Mouse (Mus musculus) adrenal gland, adult (tissue): ENCODE measurements around the gene Imp4.
A peak's percentile ranks its signal among the peaks of the same experiment; 100 is the strongest.

ENCODE experiments used
- DNase-seq, 2 experiments: peaks; one replicate each; pipeline ENCODE4 v3.0.0; 2022 to 2023; ENCODE audit warnings: low spot score in 1 of 2; ENCODE audit not compliant: inconsistent age in 2 of 2

The Imp4 gene

DNA sequence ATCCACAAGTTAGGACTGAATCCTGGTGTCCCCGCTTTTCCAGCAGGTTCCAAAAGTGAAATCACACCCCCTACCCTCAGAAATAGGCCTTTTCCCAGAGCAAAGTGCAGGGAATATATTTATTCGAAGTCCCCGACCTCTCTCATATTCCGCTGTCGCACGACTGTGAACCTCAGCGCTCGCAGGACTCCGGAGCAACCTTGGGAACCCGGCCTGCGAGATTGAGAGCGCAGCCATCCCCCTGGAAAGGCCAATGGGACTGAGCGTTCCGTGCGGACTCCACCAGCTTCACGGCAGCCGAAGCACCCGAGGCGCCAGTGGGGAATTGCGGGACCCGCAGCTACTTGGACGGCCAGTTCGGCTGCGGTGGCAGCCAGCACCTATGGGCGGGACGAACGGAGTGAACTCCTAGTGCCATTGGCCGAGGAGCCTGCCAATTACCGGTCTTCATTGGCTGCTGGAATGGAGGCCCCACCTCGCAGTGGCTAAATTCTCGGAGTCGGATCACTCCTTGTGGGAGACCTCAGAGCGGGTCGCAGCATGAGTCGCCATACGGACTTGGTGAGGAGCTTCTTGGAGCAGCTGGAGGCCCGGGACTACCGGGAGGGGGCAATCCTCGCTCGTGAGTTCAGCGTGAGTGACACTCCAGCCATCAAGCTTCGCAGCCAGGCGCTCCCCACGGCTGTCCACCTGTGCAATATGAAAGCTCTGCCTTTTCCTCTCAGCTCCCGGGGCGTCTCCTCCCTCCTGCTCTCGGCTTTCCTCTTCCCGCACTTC lies 19.8 kb downstream of the Imp4 start, which contains the start of gene Ptpn18:
Gene Ptpn18, plus strand, starts transcription at position 479 of the 777 bp plus-strand sequence.
- DNase-seq: peak; percentile 92 to 98

DNA sequence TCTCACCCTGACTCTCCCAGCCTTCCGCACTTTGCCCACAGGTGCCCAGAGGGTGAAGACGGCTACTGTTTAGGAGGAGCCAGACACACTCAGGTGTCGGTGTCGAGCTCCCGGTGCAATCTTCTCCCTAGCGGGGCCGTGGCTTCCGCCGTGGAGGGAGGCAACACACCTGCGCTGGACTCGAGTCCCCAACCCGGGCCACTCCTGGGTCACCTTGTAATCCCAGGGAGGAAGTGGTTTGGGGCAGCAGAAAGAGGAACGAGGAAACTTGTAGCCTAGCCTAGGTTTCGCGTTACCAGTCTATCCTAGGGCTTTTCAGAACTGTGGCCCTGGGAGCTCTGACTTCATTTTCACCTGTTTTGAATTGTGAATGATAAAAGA lies 20.4 kb downstream of the Imp4 start:
- no peak for DNase-seq

DNA sequence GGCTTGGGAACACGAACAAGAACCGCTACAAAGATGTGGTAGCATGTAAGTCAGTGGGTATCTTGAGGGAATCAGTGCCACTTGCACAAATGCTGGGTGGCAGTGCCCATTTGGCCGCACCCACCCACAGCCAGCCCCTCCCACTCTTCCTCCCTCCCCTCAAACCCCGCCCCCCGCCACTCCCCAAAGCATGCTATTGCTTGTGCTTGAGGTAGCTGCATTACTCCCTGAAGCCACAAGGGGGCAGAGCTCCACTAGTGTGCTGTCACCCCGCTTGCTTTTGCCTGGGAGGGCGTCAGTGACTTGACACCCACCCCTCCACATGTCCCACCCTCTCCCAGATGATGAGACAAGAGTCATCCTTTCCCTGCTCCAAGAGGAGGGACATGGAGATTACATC lies 23.1 kb downstream of the Imp4 start:
- peak; percentile 59 to 83 for DNase-seq

DNA sequence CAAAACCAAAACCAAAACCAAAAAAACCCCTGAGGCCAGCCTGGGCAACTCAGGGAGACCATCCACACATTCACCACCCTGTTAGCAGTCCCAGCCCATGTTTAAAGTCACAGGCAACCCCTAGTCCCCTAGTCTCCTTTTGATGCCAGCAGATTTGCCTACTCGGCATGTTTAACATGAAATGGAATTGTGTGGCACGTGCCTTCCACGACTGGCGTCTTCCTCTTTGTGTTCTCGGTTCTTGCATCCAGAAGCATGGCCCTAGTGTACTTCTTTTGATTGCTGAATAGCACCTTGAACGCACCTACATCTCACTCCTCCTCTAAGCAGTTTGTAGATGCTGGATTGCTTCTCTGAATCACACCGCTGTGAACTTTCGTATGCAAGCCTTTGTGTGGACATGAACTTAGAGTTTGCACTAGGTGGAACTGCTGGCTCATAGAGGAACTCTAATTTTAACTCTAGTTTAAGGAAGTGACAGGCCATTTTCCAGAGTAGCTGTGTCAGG lies 24.7 kb downstream of the Imp4 start:
- DNase-seq: no peak

DNA sequence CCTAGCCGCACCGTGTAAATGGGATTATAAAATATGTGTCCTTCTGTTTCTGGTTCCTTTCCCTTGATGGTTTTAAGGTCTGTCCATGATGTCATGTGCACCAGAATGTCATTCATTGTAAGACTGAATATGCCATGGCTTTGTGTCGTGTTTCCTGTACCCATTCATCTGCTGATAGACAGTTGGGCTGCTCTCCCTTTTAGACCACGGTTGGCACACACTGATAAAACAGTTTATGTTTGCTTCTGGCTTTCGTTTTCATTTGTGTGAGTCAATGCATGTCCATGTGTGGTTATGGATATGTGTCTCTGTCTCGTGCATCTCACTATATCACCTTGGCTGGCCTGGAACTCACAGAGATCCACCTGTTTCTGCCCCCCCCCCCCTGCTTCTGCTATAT lies 25.8 kb downstream of the Imp4 start:
- no peak for DNase-seq

DNA sequence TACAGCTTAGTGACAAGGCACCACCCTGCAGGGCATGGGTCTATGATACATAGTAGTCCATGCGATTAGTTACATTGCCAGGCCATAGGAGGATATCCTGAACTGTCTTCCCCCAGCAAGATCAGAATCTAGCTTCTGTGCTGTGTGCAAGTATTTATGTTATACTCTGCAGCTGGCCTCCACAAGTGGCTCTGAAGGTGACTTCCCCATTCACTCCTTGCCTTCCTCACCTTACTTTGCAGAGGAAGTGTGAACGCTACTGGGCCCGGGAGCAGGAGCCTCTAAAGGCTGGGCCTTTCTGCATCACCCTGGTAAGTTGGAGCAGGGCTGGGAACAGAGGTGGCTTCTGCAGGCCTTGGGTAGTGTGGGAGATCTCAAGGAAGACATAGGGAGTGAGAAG lies 28.4 kb downstream of the Imp4 start:
- DNase-seq: no peak

DNA sequence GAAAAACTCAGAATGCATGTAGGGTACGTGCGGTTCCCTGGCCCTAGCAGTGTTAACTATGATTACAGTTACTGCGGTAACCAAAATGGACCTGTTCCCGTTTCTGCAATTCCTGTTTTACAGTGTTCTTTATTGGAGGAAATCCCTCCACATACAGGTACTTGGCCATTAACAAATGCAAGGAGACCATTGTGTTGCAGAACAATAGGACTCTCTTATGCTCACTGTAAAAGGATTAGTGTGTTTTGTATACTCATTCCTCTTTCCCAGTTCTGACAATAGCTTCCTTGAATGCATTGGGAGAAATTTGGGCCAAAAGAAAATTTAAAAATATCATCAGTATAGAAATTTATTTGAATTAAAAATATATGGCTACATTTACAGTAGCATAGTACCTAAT lies 28.8 kb downstream of the Imp4 start:
- no peak for DNase-seq

DNA sequence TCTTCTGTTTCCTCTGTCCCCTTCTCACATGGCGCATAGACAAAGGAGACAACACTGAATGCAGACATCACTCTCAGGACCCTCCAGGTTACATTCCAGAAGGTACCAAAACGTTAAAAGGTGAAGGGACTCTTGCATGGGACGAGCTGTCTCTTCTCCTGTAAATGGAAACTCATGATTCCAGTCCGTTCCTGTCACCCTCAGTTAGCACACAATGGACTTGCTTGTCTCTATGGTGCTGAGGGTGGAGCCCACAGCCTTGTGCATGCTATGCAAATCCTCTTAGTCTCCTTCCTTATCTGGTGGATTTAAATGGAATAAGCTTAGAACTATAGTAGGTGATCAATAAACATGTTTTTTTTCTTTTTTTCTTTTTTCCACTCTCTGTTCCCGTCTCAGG lies 30.1 kb downstream of the Imp4 start:
- DNase-seq: no peak

DNA sequence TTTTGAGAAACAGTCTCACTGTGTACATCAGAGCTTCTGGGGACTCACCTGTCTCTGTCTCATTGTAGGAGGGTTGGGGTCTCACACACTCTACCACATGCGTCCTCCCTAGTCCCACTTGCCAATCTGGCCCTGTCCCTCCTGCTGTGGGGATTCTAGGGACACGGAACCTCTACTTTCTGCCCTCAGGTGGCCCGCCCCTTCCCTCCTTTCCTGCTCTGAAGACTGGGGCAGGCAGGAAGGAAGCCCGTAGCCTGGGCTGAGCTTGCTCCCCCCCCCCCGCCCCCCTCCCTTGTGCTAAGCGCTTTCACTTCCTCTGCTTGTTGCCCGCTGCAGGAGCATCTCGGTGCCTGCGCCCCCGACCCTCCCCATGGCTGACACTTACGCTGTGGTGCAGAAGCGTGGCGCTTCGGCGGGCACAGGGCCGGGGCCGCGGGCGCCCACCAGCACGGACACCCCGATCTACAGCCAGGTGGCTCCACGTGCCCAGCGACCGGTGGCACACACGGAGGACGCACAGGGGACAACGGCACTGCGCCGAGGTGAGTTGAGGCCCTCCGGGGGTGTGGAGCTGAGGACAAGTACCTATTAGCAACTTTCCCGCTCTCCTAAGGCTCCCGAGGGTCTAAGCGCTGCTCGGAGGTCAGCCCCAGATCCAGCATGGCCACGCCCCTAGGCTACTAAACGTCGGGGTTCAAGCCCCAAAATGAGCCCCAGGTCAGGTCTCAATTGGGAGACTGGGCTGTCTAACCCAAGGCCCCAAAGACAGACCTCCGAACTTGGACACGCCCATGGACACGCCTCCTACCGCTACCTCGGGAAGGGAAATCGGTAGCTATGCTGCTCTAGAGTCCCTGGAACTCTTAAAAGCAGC lies 33.0 kb downstream of the Imp4 start:
- DNase-seq: peak; percentile 47 to 73

DNA sequence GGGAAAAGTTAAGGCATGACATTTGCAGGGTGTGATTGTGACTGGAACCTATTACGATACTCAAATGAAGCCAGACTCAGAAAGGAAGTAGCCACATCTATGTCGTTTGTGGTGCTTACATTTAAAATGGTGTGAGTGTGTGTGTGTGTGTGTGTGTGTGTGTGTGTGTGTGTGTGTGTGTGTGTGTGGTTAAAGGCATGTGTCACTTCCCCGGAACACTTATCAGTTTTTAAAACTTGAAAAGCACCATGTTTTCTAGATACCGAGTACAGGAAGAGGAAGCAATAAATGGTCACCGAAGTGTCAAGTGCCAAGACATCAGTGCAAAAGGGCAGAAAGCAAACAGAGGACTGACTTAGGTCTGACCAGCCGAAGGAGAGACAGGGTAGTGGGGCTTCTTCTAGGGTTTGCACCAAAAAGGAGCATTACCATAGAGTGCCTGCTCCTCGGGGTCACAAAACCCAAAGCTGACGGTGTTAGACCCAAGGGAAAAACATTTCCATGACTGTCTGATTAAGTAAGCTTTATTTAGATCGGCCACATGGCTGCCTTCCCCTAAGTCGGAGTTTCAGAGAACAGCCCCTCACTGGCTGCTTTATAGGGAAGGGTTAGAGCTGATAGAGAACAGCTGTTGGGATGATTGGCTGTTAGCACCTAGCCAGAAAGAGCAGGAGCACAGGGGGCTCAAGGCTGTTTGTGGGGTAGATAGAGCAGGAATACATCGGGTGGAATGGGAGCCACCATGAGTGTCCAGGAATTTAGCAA lies 39.4 kb downstream of the Imp4 start:
- no peak for DNase-seq

DNA sequence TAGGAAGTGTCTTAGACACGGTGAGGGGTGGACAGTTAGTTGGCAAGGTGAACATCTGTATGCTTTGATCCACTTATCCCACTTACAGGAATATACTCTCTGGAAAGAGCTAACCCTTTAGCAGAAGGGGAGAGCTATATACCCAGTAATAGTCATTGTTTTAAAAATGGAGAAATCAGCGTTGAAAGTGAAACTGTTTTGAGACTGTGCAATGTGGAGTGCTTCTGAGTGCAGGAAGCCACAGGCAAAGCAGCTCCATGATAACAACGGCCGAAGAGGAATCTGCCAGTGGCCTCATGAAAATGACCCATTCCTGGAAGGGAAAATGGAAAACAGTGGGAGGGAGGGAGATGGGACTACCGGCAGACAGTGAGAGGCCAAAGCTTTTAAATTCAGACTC lies 41.1 kb downstream of the Imp4 start:
- DNase-seq: no peak

DNA sequence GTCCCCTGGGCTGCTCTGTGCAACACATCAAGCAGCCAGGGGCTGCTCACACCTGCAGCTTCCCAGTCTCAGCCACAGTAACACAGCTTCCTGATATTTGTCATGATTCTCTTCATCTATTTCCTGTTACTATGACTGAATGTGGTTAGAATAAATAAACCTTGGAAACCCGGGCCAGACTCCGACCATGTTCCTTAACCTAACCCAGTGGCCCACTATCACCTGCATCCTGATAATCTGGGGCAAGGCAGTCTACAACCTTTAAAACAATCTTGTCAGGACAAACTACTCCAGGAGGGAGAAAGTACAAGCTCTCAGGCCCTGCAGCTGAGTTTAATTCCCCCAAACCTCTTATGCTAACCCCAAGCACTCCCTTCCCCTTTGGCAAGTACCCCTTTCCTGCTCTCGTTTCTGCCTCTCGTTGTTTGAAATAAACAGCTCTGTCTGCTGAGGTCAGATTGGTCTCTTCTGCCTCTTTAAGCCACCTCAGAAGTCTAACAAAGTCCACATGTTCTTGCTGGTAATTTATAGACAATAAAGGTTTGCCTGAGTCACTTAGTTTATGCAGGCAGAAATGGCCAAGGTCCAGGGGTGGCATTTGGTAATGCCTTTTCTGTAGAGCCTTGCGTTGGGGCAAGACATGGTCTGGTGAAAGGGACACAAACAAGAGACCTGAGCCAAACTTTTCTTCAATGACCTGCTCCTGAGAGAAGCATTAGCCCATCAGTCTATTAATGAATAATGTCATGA lies 42.4 kb downstream of the Imp4 start:
- DNase-seq: no peak

DNA sequence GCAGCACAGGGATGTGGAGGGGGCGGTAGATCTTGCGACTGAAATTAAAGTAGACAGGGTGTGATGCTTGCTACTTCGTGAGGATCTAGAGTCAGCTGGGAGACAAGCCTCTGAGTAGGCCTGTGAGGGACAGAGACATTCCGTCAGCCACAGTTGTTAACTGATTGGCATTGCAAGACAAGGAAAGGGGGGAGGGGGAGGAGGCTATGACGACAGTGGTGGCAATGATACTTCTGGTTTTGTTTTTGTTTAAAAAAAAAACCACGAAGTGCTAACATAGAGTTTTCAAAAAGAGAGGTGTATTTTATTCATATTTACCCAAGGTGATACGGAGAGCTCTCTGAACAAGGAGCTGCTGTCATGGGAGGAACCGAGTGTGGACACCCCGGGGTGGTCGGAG lies 44.8 kb downstream of the Imp4 start:
- no peak for DNase-seq

DNA sequence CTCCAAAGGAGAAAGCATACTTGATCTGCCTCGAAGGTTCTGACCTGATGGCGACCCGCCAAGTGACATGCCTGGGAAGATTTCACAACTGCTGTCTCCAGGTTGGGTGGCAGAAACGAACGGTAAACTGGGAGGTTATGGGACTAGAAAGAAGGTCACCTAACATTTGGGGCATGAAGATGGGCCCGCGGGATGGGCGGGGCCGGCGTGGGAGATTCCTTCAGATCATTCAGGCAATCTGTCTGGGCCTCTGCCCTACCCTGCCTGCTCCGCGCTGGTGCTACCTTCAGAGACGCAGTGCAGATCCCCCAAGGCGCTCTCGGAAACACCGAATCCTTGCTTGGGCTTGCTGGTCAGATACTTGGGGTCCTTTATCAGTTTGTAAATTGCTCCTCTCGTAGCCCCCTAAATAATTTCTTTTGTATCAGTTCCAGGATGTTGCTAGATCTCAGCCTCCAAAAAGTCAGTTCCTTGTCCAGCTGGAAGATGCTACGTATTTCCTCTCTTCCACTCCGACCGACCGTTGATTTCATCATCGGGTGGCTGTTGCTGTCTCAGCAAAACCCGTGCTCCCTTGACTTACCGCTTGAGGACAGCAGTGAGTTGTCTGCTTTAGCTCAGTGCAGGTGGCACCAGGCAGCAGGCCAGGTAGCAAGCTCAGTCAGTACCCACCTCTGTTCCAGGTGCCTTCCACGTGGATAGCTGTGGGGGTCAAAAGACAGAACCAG lies 46.0 kb downstream of the Imp4 start:
- DNase-seq: peak; percentile 23 to 61

DNA sequence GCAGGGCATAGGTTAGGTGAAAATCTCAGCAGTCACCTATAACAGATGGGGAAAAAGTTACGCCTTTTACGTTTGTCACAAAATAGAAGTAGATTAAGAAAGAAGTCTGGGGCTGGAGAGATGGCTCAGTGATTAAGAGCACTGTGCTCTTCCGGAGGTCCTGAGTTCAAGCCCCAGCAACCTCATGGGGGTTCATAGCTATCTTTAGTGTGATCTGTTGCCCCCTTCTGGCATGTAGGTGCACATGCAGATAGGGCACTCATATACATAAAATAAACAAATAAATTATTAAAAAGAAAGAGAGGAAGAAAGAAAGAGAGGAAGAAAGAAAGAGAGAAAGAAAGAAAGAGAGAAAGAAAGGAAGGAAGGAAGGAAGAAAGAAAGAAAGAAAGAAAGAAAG lies 47.7 kb downstream of the Imp4 start:
- DNase-seq: no peak

DNA sequence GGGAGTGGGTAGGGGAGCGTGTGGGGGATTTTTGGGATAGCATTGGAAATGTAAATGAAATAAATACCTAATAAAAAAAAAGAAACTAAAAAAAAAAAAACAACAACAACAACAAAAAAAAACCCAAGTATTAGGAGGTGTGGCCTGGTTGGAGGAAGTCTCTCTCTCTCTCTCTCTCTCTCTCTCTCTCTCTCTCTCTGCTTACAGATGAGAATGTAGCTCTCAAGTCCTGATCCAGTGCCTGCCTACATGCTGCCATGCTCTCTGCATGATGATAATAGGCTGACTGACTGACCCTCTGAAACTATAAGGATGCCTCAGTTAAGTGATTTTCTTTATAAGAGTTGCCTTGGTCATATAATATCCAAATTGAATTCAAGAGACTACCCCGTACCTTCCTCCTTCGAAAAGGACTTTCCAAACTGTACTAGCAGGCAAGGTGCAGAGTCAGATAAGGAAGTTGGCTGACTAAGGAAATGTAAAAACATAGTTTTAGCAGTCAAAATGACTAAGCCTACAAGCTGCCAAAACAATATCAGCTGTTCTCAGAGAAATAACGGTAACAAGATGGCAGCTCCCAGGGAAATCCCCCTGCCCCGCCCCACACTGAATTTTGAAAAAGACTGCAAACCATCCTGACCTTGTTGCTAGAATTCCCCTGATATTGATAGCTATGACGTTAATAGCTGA lies 50.3 kb downstream of the Imp4 start:
- no peak for DNase-seq

DNA sequence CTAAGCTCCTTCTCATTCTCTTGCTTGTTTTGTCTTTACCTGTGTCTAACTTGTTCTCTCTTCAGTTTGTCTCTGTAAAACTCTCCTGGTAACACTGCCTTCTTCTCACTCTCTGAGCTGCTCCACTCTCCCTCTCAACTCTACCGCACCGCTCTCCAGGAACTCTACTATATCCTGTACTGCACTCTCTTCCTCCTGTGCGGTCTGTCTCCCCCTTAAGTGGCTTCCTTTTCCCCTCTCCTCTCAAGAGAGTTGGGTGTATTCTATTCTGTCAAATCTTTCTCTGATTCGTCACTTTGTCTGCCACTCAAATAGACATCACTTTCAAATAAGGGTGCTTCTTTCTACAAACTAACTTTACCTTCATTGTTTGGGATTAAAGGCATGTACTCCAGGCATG lies 51.8 kb downstream of the Imp4 start:
- no peak for DNase-seq
